Mouse (Mus musculus): ENCODE data around the gene 1700001O22Rik. TPM values are rescaled to one million over a fixed set of nuclear protein-coding genes. Genes with fewer than 3 reads are reported as not detected.

1700001O22Rik gene
- total RNA-seq, 2 experiments from 2014 or later = 0.93 to 1.7 TPM

GRCm38 (mm10) chr2:30782312-30783290 lies 20.9 kb downstream of the 1700001O22Rik start:
- intact Hi-C loops (cut with DNase I) = no loop called here
- DNase-seq = no peak

- no peak for DNase-seq
- intact Hi-C loops (cut with DNase I) = no loop called here
Measured at GRCm38 (mm10) chr2:30779241-30779640, 24.2 kb downstream of the 1700001O22Rik start.

DNA sequence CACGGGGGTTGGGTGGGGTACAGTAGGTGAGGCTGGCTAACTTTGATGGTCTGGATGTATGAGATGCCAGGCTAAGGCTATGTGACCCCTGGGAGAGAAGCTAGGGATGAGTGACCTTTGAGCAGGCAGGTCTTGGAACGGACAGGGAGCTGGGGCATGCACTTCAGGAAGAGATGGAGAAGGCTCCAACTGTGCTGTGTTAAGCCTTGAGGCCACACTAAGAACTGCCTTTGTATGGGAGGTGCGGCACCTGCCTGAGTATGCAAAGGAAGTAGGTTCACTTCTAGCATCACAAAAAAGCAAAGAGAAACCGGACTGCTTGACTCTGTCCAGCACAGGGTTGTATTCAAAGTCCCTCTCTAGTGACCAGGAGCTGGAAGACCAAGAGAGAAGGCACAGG lies 25.2 kb downstream of the 1700001O22Rik start:
- intact Hi-C loops (cut with DNase I) = no loop called here
- no peak for DNase-seq

- no peak for DNase-seq
- intact Hi-C loops (cut with DNase I) = no loop called here
Measured at GRCm38 (mm10) chr2:30777266-30777665, 26.2 kb downstream of the 1700001O22Rik start.

GRCm38 (mm10) chr2:30775955-30776354 lies 27.5 kb downstream of the 1700001O22Rik start:
- no peak for DNase-seq
- intact Hi-C loops (cut with DNase I) = no loop called here

DNA sequence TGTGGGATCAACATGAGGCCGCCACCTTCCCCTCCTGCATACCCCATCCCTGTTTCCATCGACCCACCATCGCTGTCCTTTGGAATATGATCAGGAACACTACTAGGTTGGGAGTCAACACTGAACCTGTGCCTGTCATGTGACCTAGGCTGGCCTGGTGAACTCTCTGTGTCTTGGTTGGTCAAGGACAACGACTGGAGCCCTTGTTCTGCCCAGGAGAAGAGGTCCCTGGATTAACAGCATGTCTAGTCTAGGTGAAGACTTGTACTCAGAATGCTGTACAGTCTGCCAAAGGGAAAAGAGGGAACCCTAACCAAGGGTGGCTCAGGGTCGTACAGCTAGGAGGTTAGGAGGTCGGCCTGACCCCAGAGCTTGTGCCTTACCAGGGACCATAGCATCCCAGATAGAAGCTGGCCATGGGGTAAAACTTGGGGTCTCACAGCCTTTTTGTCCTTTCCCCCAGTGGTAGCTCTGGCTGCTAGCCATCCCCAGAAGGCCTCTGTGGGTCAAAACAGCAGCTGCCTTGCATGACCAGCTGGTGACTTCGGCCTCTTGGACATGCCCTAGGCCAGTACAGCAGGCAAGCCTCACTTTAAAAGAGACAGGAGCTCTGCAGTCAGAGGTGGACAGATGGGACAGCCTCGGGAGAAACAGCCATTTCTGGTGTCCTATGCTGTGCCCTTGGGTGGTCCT lies 30.0 kb downstream of the 1700001O22Rik start:
- peak in 1 of 2 experiments; percentile 37 for DNase-seq
- intact Hi-C loops (cut with DNase I) = loop anchor here (5.0 kb wide), 2 partner anchors 51 to 226 kb away; no protein-coding TSS in a partner anchor

DNA sequence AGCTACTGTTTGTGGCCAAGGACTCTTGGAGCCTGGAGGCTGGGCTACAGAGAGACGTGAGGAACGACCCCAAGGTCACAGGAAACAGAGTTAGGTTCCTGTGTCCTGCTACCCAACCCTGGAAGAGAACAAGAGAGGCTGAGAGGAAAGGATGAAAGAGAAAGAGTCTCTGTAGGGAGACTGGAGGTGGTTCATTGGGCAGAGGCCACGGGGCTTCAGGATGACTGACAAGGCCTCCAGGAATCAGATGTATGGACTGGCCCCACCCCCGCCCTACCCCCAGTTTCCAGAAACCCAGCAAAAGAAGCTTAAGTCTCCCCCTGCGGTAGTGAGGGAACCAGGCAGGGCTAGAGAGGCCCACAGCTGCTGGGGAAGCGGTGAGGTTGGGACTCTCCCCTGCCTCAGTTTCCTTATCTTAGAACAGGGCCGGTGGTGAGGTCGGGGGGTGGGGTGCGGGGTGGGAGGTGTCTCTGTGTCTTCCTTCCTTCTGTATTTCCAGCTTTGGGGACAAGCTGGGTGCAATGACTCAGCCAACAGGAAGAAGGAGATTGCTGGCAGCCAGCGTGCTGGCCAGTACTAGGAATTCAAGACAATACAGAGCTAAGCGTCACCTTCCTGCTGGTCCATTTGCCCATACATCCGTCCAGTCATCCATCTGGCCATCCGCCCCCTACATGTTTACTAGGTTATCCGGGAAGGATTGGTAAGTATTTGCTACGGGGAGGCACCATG lies 30.7 kb downstream of the 1700001O22Rik start:
- intact Hi-C loops (cut with DNase I) = loop anchor here (5.0 kb wide), 2 partner anchors 50 to 225 kb away; no protein-coding TSS in a partner anchor
- peak; percentile 51 to 53 for DNase-seq

GRCm38 (mm10) chr2:30771806-30772460 lies 31.5 kb downstream of the 1700001O22Rik start:
- peak; percentile 90 for DNase-seq
- intact Hi-C loops (cut with DNase I) = loop anchor here (5.0 kb wide), 2 partner anchors 50 to 225 kb away; no protein-coding TSS in a partner anchor

DNA sequence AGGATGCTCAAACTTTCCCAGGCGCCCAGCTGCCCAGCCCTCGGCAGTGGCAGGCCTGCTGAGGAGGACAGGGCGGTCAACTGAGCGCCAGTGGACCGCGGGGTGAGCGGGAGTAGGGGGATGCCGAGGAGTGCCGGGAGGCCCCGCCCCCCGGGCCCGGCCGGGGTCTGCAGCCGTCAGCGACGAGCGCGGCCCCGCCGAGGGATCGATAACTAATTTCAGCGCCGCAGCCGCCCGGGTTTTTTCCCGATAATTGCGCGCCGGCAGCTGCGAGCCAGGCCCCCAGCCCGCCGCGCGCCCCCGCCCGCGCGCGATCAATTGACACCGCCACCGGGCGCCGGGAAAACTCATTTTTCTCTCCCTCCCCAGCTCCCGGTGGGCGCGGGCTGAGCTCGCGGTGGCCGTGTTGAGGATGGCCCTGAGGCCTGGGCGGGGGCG lies 32.1 kb downstream of the 1700001O22Rik start:
- no peak for DNase-seq
- intact Hi-C loops (cut with DNase I) = loop anchor here (5.0 kb wide), 2 partner anchors 49 to 224 kb away; no protein-coding TSS in a partner anchor

DNA sequence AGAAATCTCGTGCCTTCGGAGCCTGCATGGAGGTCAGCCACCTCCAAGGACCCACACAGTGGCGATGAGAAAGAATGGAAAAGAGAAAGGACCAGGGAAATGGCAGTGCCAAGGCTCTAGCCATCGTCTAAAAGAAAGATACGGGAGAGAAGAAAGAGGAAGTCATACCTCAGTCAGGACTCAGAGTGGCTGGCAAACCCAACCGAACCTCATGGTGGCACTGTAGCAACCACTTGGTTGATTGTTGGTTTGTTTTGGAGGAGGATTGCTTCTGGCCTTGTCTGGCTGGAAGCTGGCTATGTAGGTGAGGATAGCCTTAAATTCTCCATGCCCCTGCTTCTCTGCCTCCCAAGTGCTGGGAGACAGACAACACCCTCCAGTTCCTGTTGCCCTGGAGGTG lies 34.3 kb downstream of the 1700001O22Rik start:
- no peak for DNase-seq
- intact Hi-C loops (cut with DNase I) = no loop called here

GRCm38 (mm10) chr2:30768529-30768928 lies 34.9 kb downstream of the 1700001O22Rik start:
- DNase-seq = no peak
- intact Hi-C loops (cut with DNase I) = no loop called here

GRCm38 (mm10) chr2:30767626-30768240 lies 35.7 kb downstream of the 1700001O22Rik start:
- intact Hi-C loops (cut with DNase I) = no loop called here
- DNase-seq = no peak

DNA sequence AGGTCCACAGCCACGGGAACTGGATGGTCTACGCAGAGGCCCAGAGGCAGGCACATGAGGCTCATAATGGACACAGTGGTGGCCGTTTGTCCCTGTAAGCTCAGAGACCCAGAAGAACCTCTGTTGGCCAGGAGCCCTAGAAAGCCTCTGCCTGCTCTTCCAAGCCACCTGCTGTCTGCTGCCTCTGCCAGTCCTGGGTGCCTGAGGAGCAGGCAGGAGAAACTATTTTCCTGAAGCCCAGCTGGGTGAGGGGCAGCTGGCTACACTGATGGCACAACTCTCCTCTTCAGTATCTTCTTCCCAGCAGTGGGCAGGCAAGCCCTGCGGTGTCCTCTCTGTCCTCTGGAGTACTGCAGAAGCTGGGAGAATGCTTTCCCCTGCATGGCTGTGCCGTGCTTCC lies 37.0 kb downstream of the 1700001O22Rik start:
- DNase-seq = no peak
- intact Hi-C loops (cut with DNase I) = no loop called here

DNA sequence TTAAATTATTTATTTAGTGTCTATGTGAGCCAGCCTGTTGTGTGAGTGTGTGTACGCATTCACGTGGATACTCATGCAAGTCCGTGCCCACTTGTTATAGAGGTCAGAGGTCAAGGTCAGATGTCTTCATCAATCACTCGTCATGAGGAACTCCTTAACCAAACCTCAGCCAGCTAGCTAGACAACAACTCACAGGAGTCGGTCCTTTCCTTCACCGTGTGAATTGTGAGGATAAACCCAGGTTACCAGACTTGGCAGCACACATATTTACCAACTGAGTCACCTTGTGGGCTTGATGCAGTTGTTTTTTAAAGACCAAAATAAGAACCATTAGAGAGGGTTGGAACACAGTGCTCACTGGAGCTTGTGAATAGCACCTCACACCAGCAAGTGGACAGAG lies 42.8 kb downstream of the 1700001O22Rik start:
- intact Hi-C loops (cut with DNase I) = no loop called here
- DNase-seq = no peak

GRCm38 (mm10) chr2:30759858-30760547 lies 43.5 kb downstream of the 1700001O22Rik start:
- no peak for DNase-seq
- intact Hi-C loops (cut with DNase I) = loop anchor here (5.0 kb wide), 1 partner anchor 38 kb away; no protein-coding TSS in a partner anchor

- intact Hi-C loops (cut with DNase I) = loop anchor here (5.0 kb wide), 1 partner anchor 37 kb away; no protein-coding TSS in a partner anchor
- DNase-seq = no peak
Measured at GRCm38 (mm10) chr2:30759442-30759841, 44.0 kb downstream of the 1700001O22Rik start.

DNA sequence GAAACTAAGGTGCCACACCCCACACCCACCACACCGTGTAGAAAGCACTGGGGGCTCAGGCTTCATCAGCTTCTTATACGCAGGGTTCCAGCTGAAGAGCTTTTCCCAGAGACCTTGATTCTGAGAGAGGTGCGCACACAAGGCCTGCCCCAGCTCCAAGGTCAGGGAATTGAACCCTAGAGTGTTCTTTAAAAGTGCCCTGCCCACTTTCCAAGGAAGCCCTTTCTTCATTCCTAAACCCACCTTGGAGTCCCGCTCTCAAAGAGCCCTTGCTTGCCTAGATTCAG lies 44.4 kb downstream of the 1700001O22Rik start:
- DNase-seq = no peak
- intact Hi-C loops (cut with DNase I) = loop anchor here (5.0 kb wide), 1 partner anchor 37 kb away; no protein-coding TSS in a partner anchor

DNA sequence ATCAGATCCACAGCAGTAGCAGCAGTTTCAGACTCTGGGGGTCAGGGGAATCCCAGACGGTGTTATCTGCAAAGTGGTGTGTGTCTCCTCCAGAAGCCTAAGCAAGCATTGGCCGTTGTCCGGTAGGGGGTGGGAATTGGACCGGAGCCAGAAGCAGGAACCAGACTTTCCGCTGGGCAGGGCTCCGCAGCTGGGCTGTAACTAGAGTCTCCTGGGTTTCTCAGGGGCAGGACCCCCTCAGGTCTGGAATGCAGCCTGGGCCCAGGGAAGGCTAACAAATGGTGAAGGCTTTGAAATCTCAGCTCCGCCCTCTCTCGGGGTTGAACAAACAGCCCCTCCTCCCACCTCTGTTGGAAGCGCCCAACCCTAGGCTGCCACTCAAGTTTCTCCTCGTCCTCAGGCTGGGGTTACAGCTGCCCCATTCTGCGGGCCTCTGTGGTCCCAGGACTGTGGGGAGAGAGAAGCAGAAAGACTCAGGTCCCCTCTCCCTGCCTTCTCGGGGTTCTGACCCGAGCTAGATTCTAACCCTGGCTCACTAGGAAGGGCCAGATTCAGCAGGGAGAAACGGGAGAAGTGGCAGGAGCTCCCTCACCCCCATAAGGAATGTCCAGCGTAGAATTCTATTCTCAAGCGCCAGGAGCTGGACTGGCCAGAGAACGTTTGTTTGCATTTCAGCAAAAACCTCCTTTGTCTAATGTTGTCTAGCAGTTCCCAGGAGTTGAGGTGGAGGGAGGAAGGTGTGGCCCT lies 44.9 kb downstream of the 1700001O22Rik start:
- DNase-seq = peak; percentile 94 to 97
- intact Hi-C loops (cut with DNase I) = loop anchor here (5.0 kb wide), 1 partner anchor 36 kb away; no protein-coding TSS in a partner anchor
